Mouse (Mus musculus) cerebellum, adult 2 months (tissue): Measurements from ENCODE around the gene Gpr61.

Experiments used
- CTCF ChIP-seq: fragments of 200-500 bp; IDR thresholded peaks from 2 replicates; pipeline ENCODE4 v1.5.1; 2011; ENCODE audit warnings: low read depth, mild to moderate bottlenecking, control low read depth, low read length, moderate library complexity, borderline replicate concordance; ENCODE audit not compliant: insufficient read depth
- POLR2A ChIP-seq: fragments of 200-500 bp; IDR thresholded peaks from 2 replicates; pipeline ENCODE4 v1.6.1; 2011; ENCODE audit warnings: low read length, control low read depth, borderline replicate concordance; ENCODE audit not compliant: insufficient read depth

DNA sequence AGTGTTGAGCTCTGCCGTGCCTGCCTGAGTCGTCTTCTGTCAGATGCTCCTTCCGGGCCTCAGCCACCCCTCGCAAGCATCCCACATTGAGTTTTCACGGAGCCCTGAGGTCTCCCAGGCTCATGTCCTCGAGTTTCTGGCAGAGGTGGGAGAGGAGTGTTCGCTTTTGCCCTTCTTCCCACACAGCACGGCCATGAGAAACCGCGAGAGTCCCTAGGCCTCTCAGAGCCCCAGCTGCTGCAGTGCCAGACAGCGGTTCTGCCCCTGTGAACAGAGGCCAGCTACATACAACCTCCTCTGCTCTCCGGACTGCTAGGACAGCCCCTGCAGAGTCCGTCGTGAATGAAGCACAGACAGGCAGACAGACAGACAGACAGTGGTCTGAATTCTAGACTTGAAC is 12.8 kb upstream of the Gpr61 start:
- TF ChIP-seq CTCF, result no peak
- TF ChIP-seq POLR2A, result no peak
